Mouse (Mus musculus): ENCODE data around the gene Ntf3. TPM values are rescaled to one million over a fixed set of nuclear protein-coding genes. Genes with fewer than 3 reads are reported as not detected.

The Ntf3 gene
- polyA plus RNA-seq, 1 experiment: not detected

DNA sequence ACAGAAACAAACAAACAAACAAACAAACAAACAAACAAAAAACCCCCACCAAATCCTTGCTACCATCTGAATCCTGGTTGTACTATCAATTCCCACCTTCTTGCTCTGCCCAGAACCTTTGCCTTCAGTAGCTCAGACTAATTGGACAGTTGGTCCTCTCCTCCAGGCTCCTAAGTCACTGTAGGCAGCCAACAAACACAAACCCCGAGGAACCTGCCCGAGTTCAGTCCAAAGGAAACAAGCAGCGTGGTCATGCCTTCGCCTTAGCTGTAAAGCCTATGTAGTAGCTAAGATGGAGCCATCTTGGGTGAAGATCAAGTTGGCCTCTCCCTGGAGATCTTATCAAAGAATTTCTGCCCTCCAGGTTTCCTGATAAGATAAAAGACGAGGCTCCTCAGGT is 113.6 kb downstream of the Ntf3 start:
- Histone ChIP-seq H3K4me3 (no peak overlapping the region), H3ac (ENCODE audit: control insufficient read depth, insufficient read length) (no peak overlapping the region), H3K27me3 (ENCODE audit: control insufficient read depth, insufficient read depth, insufficient read length) (no peaks in the 10 kb centered on the region), H3K4me2 (ENCODE audit: low read depth) (no peak overlapping the region), H3K79me2 (ENCODE audit: control insufficient read depth, insufficient read depth) (no peaks in the 10 kb centered on the region), H3K36me3 (ENCODE audit: control insufficient read depth, insufficient read depth) (no peaks in the 10 kb centered on the region)
- TF ChIP-seq TCF3 (IDR thresholded peaks at IDR 0.05; ENCODE audit: insufficient read length, low read depth) (no peak), MYOD1 (IDR thresholded peaks at IDR 0.05; ENCODE audit: control insufficient read depth in 1 of 3, insufficient read length in 2 of 3, low read depth in 2 of 3) (no peak), MAX (IDR thresholded peaks at IDR 0.05; ENCODE audit: low read depth) (no peak), MYOG (IDR thresholded peaks at IDR 0.05; ENCODE audit: control insufficient read depth in 1 of 3, insufficient read depth in 1 of 3, insufficient read length in 2 of 3, low read depth in 2 of 3) (no peak), TCF12 (IDR thresholded peaks at IDR 0.05; ENCODE audit: insufficient read depth, poor library complexity, severe bottlenecking) (no peak), USF1 (IDR thresholded peaks at IDR 0.05; ENCODE audit: low read depth) (no peak), SRF (IDR thresholded peaks at IDR 0.05; ENCODE audit: control insufficient read depth, insufficient read length, low read depth) (no peak), POLR2AphosphoS2 (IDR thresholded peaks at IDR 0.05; ENCODE audit: insufficient read length, low read depth) (no peak), CEBPB (IDR thresholded peaks at IDR 0.05; ENCODE audit: insufficient read depth, poor library complexity, severe bottlenecking) (no peak)

Data from myocyte (in vitro differentiated cells).